Mouse (Mus musculus) thymus, adult 18-20 months (tissue): ENCODE data around the gene Oscp1.
A peak's percentile ranks its signal among the peaks of the same experiment; 100 is the strongest.

ENCODE experiments used
- DNase-seq, 2 experiments: peaks; one replicate each; pipeline ENCODE4 v3.0.0; 2022; ENCODE audit warnings: mixed read lengths in 2 of 2

The Oscp1 gene

DNA sequence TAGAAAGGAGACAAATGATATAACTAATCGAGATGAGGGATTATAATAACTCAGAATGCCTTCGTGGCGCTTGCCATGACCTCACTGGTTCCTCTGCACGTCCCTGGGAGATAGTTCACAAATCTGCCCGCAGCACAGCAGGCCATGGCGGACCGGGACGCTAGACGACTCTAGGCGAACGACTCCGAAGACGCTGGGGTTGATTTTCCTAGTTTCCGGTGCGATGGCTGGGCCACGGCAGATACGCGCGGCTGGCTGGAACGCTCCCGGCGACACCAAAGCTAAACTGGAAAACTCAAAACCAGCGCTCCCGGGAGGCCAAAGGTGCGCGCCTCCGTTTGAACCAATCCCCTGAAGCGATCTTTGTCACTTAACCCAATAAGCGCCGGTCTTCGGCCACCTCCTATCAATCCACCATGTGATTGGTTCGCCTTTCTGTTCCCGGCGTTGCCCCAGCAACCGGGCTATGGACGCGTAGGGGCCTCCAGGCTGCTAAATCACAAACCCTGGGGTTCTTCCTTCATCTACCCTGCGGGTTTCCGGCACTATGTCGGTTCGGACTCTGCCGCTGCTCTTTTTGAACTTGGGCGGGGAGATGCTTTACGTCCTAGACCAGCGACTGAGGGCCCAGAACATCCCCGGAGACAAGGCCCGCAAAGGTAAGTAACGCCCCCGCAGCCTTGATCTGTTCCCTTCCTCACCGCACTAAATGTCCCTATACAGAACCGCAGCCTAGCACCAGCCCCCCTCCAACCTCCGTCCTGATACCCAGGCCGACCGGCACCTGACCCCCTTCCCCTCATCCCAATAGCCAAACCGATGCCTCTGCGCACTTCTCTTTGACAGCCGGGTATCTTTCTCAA lies at the start of gene Oscp1:
Gene Oscp1 (plus strand): TSS at position 432 of the 863 bp plus-strand sequence.
- peak; percentile 79 to 88 for DNase-seq

DNA sequence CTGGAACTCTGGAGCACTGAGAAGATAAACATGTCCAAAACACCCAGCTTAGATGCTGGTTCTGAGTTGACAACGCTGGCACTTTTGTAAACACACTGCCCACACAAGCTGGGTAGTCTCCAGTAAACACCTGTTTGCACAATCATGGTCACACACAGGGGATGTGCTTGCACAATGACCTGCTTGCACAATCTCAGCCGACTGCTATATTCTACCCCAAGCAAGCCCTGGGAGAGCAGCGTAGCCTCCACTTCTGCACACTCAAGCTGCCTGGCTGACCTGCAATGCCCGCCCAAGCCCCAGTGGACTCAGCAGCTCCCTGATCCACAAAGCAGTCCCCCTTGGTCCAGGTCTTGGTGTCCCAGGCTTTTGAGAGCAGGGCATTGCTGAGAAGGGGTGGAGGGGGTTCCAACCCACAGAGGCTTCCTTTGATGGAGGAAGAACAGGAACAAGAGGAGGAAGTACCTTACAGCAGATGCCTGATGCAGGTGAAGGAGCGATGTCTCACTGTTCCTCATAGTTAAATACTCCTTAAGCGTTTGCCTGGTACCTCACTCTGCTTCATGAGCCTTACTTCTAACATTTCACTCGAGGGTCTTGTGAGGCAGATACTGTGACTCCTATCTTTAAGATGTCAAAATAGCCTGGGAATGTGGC lies 40.6 kb upstream of the Oscp1 start:
- DNase-seq, result no peak

DNA sequence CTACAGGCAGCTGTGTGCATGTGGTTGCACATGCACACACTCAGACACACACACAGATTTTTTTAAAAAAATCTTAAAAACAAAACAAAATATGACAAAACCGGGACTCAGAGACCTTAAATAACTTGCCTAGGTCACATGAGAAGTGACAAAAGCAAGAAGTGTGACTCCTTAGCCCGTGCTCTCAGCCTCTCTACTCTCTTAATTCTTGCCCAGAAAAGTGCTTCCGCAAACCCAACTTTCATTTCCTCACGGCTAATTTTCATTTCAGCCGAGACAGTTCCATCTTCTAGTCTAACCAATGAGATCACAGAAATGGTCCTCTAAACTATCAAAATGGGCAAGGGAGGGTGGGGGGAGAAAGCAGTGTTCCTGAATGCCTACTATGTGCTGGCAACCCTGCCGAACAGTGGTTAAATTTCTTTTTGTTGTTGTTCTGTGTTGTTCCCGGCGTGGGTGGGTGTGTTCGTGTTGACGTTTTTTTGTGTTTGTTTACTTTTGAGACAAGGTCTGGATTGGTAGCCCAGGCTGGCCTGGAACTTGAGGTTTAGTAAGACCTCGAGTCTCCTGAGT lies 39.3 kb upstream of the Oscp1 start:
- no peak for DNase-seq

DNA sequence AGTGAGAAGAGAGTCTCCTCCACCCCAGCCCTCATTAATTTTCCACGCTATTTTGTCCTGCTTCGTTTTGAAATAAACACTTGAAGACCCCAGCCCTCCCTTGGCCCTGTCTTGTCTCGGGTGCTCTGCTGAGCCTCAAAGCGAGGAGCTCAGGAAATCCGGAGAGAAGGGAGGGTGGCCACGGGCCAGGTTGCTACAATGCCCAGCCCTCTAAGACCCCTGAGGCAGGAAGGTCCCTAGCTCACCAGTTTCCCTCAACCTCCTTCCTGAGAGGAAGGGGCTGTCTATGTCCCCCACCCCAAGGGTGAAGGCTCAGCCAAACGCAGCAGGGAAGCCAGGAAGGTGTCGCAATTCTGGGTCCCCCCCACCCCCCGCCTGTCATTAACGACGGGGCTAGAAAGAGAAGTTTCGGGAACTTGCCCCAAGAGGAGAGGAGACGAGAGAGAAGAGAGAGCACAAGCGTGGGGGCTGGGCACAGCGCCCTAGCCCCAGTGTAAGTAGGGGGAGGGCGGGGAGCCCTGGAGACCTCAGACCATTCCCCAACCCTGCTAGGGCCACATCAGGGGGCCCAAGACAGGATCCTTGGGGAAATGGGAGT lies 34.0 kb upstream of the Oscp1 start, which contains the start of gene Csf3r:
Gene Csf3r (plus strand): TSS at position 248 of the 598 bp plus-strand sequence.
- DNase-seq, result no peak

DNA sequence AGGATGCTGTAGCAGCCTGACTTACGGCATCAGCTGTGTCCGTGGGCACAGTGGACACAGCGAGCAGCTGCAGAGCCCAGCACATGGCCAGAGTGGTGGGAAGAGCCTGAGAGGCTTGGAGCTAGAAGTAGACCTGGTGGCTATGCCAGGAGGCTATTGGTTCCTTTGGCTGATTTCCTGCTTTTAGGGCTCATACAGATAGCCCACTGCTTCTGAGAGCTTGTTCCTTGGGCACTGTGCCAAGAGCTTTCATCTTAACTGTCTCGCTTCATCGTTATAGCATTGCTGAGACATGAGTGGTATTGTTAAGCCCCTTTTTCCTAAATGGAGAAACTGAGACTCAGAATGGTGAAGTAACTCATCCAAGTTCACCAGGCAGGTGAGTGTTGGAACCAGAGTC lies 32.6 kb upstream of the Oscp1 start:
- no peak for DNase-seq

DNA sequence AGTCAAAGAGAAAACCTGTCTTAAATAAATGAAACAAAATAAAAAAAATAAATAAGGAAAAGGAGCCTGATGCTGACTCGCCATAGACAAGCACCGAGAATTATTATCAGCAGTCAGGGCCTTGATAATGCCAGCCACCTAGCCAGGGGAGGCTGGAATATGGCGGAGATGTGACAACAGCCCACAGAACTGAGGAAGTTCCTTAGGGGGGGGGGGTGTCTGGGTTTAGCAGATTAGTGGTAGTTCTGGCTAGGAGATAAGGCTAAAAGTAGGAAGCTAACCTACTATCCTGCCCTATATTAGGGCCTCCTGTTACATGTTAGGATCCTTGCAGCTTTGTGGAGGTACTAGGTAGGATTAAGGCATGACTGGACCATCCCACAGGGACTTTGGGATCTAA lies 30.4 kb upstream of the Oscp1 start:
- DNase-seq, result no peak

DNA sequence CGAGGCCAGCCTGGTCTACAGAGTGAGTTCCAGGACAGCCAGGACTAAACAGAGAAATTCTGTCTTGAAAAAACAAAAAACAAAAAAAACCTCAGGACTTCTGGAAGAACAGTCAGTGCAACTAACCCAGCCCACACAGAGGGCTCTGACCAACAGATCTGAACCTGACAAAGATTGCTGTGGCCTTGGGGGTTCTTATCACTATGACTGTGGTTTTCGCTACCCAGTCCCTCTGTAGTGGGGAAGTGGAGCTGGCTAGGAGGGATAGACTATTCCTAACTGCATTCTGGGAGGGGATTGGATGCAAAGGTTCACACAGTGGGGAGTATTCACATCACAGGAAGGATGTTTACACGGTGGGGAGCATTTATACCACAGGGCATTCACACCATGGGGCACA lies 29.3 kb upstream of the Oscp1 start:
- no peak for DNase-seq

DNA sequence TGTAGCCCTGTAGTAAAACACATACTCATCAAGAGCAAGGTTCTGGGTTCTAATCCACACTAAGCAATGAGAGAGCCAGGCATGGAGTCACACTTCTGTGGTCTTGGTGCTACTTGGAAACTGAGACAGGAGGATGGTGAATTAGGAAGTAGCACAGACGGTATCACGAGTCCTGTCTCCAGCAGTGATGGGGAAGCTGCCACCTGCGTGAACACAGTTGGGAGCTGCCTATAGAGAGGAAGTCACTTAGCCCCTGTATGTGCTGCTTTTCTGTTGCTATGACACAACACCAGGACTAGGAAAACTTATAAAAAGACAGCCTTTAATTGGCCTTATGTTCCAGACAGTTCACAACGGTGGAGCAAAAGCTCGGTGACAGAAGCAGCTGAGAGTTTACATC lies 27.7 kb upstream of the Oscp1 start:
- no peak for DNase-seq

DNA sequence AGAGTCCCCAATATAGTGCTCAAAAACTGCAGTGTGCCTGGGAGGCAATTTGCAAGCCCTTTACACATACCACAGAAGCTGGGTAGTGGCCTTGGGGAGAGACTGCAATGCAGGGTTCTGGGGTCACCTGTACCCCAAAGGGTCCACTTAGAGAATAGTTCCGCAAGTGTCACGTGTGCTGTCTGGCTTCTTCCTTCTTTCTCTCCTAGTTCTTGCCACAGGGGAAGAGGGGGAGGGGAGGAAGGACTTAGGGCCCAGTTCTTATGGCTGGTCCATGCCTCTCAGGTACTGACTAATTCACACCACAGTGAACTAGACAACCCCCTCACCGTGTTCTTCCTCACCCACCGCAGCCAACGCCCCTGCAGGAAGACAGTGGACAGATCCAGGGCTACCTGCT lies 23.0 kb upstream of the Oscp1 start:
- no peak for DNase-seq

DNA sequence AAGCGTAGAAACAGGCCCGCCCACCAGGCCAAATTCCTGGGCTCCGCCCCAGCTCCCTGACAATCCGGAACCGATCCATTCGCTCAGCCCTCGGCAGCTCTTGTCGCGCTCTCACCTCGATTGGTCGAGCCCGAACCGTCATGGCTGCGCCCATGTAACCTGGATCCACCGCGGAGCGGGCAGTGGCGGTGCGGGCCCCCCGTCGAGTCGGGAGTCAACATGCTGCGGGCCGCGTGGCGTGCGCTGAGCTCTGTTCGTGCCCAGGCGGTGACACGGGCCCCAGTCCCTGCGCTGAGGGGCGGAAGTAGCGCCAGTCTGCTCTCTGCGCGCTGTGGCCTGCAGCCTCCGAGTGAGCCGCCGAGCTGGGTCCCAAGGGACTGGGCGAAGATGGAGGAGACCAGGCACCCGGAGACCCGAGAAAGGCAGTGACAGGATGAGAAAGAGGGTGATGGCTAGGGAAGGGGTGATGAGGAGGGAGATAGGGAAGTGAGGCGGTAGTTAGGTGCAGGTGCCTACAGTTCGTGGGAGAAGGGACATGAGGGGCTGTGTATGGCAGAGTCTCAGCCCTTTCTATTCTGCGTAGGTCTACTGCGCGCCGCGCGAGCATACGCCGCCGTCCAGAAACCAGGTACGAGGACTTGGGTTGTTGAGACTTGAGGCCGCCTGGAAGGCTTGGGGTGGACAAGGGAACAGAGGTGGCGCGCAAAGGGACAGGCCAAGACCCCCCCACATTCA lies 11.3 kb upstream of the Oscp1 start, which contains the start of gene Mrps15:
Gene Mrps15 (plus strand): TSS at position 75 of the 735 bp plus-strand sequence.
- DNase-seq, result peak; percentile 58 to 63

DNA sequence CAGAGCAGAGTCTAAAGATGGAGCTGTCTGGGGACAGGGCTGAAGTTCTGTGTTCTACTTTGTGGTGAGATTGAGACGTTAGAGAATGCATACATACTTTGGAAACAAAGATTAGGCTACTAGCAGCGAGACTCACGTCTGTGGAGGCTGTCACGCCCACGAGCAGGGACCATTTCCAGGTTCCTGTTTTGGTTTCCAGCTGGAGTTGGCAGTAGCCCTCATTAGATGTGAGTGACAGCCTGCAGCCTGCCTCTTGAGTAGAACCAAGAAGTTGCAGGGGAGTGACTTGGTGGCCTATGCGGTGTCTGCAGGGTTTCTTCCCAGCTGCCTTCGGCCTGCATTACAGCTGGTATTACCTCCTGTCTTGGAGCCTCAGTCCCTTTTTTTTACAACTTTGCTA lies 6.7 kb upstream of the Oscp1 start:
- DNase-seq, result no peak

DNA sequence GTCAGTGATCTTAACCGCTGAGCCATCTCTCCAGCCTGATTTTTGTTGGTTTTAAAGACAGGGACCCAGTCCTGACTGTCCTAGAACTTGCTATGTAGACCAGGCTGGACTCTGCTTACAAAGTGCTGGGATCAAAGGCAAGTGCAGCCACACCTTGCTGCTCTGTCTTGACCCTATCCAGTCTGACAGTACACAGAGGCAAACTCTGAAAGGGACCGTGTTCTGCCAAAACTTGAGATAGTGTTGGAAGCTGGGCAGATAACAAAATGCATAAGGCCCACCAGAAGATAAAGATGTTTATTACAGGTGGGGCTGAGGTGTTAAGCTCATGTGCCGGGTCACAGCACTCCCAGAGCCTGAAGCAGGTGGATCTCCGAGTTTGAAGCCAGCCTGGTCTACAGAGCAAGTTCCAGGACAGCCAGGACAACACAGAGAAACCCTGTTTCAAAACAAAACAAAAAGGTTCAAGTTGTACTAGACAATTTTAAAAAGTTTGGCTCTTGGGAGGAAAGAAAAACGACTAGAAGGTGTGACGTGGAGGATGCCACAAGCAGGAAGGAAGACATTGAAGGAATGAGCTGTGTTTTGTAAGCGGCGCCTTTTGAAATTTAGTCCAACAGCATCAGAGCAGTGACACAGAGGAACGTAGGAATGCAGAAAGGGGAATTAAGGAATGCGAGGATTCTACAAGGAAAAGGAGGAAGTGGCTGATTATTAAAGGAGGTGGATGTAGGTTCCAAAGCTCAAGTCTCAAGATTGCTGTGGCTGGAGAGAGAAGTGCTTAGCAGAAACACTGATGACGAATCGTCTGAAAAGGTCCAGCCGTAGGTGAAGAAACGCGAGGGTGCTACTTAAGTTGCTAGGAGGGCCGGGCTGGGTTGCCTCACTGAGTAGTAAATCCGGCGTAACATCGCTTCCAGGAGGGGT lies 895 bp upstream of the Oscp1 start:
- DNase-seq, result no peak

DNA sequence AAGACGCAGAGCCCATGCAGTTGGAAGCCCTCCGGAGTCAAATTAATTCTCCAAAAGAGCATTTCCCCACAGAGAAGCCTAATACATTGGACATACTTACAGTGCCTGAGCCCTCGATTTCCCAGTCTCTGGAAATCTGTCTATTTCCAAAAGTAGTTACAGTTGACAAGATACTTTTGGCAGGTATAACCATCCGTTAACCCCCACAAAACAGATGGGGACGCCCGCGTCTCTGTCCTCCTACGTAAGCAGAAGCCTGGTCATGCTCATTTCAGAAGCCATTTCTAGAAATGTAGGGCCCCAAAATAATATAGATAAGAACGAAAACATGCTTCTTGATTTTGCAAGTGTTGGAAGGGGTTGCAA lies 615 bp downstream of the Oscp1 start:
- DNase-seq, result no peak

DNA sequence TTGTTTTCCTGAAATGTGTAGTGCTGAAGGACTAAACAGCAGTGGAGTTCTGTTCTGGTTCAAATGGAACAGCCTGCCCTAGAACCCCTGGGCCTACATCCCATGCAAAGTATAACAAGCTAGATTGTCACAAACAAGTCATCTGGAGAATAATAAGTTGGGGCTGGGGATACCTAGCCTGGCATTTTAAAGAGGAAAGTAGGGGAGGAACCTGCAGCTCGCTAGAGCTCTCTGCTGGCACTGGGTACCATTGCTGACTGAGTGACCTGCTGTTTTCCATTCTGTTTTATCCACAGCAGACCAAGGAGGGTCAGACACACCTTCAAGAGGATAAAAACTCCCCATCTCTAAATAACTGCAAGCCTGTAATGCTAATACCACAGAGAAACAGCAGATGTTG lies 4.5 kb downstream of the Oscp1 start:
- DNase-seq, result no peak

DNA sequence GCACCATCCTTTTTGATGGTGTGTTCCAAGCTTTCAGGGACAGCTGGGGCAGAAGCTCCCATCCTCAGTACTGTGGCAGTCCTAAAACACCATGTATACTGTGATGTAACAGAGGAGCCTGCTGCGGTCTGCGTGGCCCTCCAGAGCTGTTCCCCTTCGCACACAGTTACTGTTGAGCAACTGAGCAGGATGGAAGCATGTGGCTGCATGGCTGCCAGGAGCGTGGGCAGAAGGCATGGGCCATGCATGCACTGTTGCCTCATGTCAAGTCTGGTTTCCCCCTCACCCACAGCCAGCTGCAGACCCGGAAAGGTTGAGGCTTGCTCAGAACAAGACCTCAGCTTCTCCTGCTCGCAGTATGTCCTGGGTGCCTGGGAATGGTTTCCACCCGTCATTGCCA lies 6.9 kb downstream of the Oscp1 start:
- no peak for DNase-seq

DNA sequence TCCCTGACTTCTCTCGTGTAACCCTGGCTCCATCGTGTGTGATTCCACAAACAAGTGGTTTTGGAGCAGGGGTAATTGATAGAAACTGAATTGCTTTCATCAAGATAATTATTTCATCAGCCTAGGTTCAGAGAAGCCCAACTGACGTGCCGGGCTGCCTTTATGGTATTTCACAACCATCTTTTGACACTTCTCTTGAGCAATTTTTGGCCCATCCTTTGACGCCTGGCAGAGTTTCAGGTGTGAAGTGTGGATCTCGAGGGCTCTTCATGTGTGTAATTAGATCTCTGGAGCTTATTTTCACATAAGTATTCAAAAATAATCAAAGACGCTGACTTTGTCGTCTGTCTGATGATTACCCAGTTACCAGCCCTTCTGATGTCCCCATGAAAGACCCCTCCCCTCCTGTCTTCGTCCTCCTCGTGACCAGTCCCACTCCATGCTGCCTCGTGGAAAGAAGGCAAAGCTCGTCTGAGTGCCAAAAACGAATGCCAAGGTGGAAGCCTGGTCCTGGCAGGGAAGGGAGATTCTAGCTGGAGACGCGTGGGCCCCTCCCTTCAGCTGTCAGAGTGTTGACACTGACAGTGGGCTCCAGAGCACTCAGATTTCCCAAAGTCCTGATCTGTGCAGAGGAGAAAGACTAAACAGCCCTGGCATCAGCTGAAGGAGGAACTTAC lies 9.2 kb downstream of the Oscp1 start:
- no peak for DNase-seq

DNA sequence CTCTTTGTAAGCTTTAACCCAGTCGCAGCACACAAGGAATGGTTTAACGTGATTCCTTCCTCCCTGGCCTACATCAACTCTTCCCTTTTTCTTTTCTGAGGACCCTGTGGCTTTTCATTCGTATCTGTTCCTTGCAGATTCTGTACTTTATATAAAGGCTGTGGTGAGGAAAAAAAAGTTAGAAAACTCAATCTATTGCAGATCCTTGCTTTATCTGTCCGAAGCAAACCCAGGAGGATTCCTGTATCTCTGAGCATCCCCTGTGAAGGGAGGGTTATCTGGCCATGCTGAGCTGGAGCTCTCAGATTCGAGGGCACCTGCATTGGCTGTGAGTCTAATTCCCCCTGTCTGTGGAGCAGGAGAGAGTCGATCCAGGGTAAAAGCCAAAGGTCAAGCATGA lies 10.5 kb downstream of the Oscp1 start:
- DNase-seq, result no peak

DNA sequence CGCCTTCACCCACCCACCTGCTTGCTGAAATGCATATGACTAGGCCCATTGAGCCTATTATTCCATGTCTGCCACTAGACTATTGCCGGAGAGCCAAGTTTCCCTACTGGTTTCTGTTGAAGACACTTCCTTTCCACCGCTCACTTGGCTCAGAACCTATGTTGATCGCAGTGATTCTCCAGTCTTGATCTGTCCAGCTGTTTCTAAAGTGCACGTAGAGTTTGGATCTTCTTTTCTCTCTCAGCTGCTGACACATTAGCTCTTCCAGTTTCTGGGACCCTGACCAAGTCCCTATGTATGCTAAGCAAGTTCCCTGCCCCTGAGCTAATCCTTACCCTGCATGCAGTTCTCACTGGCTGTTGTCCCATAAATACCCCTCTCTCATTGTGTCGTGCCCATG lies 19.5 kb downstream of the Oscp1 start:
- no peak for DNase-seq

DNA sequence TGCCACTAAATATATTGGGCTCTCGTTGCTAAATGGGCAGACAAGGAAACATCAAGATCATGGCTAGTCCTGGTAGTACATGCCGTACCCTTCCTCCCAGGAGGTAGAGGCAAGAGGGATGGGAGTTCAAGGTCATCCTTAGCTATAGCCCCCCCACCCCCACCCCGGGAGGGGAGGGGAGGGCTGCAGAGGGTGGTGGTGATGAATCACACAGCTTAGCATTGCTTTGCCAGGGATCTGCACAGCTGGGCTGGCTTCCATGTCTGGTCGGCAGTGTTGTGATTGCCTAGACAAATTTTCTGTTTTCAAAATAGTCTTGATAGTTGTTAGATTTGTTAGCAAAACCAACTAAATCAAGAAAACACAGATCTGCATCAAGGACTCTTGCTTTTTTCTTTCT lies 20.9 kb downstream of the Oscp1 start:
- no peak for DNase-seq

DNA sequence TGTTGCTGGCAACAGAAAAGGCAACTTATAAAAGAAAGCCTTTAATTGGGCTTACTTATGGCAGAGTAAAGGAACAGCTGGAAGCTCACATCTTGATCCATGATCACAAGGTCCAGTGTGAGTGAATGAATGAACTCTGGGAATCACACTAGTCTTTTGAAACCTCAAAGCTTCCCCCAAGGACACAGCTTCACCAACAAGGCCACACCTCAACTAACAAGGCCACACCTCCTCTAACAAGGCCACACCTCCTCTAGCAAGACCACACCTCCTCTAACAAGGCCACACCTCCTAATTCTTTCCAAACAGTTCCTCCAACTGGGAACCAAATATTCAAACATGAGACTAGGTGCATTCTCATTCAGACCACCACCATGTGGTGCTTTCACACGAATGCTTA lies 23.2 kb downstream of the Oscp1 start:
- DNase-seq, result no peak

DNA sequence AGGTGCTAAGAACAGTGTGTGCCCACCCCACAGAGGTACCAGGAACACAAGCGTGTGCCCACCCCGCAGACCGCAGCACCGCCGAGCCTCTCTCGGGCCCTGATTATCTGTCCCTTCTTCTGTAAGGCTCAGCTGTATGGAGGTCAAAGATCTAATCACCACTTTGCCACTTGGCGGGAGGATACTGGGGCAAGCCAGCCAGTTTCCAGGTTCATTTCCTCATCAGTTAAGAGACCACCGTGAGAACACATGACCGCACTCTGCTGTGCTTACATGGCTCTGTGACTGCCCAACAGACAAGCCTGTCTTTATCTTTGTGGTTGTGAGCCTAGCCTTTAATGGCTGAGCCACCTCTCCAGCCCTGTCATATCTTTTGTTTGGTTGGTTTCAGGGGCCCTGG lies 24.7 kb downstream of the Oscp1 start:
- no peak for DNase-seq
